Comparison of ENCODE assay signal across 12 mouse cellular contexts in the genomic region with DNA sequence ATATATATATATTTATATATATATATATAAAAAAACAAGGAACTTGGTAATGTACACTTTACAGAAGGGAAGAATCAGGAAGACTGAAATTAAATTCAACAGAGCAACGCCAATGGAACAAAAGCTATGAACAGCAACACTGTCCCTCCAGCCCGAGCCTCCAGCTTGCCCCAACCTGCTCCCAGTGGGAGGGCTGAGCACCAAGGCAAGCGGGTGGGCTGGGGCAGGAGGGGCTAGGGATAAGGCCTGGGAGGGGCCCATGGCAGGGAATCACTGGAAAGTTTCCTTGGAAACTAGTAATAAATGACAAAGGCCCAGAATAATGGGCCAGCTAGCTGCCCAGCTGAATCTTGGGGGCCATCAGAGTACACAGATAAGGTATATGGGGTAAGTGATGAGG. TPM values are rescaled to one million over a fixed set of nuclear protein-coding genes. Genes with fewer than 3 reads are reported as not detected.
DNase-seq lines count a peak whose midpoint lies in the region; ATAC-seq and TF ChIP-seq lines count a peak whose summit lies in the region.
"Had no signal": no experiment of that assay in that cellular context is flagged by ENCODE, and none has a peak within 500 bp of the region (broad histone marks: within the 10 kb centered on the region; RNA-seq: fewer than 3 reads in every experiment).

No protein-coding gene starts in this region.

- dilution Hi-C loops in CH12.LX (cut with MboI; ENCODE audit: extremely low pct_ligation_motif_present, extremely low pct_unique_long_range_greater_than_20kb, low sequenced_read_pairs) = no loop called here

- in situ Hi-C loops in CH12.LX (cut with MboI; ENCODE audit: low pct_ligation_motif_present, low pct_unique_long_range_greater_than_20kb, low sequenced_read_pairs) = no loop called here

- H3K4me1 ChIP-seq in hindbrain, embryonic 10.5 days (replicated peaks) = peaks cover 28% of the 10 kb centered on the region
- no peaks in the 10 kb centered on the region for H3K4me1 ChIP-seq in hindbrain, postnatal 0 days (ENCODE audit: insufficient read depth, low read length)
- peaks cover 2 to 40% of the 10 kb centered on the region in 2 experiments; a peak in 3 of 4 replicates for H3K4me1 ChIP-seq in CH12.LX (ENCODE audit: control insufficient read depth in 1 of 2, insufficient read depth in 2 of 2)
- H3K4me1 ChIP-seq in embryonic facial prominence, embryonic 10.5 days = peaks cover 14% of the 10 kb centered on the region
- peaks cover 2% of the 10 kb centered on the region for H3K4me1 ChIP-seq in hindbrain, embryonic 16.5 days (ENCODE audit: control insufficient read depth, insufficient read depth, low read depth, low read length)

- DNase-seq in hindbrain, embryonic 10.5 days (ENCODE audit: low spot score) = no peak
- no peak for DNase-seq in hindbrain, postnatal 0 days (ENCODE audit: low spot score)
- no peak for DNase-seq in CH12.LX (ENCODE audit: extremely low read depth)
- no peak for DNase-seq in embryonic facial prominence, embryonic 10.5 days (ENCODE audit: low spot score)
- DNase-seq in frontal cortex, adult 2 months (ENCODE audit: extremely low spot score in 1 of 2, low spot score in 1 of 2) = no peak
- no peak for DNase-seq in right cerebral cortex, adult 2 months (ENCODE audit: low spot score in 2 of 2)
- DNase-seq: cerebellum, adult 2 months; gastrocnemius, postnatal 14 days; kidney, adult 18-20 months; lung, postnatal 36 days; right cerebral cortex, postnatal 14 days had no signal

- H3K27me3 ChIP-seq in hindbrain, embryonic 10.5 days (ENCODE audit: insufficient read depth, poor library complexity, severe bottlenecking) = no peaks in the 10 kb centered on the region
- no peaks in the 10 kb centered on the region for H3K27me3 ChIP-seq in hindbrain, postnatal 0 days (ENCODE audit: insufficient read depth, low read length)
- H3K27me3 ChIP-seq in CH12.LX (replicated peaks) = no peaks in the 10 kb centered on the region
- no peaks in the 10 kb centered on the region for H3K27me3 ChIP-seq in embryonic facial prominence, embryonic 10.5 days (replicated peaks; ENCODE audit: low read depth, poor library complexity, severe bottlenecking)
- H3K27me3 ChIP-seq in hindbrain, embryonic 16.5 days (replicated peaks; ENCODE audit: control insufficient read depth, insufficient read depth, low read length) = no peaks in the 10 kb centered on the region

- no peak for ATAC-seq in hindbrain, postnatal 0 days
- ATAC-seq in hindbrain, embryonic 16.5 days = no peak

- H3K9ac ChIP-seq in hindbrain, postnatal 0 days (replicated peaks; ENCODE audit: low read length) = no peak overlapping the region
- H3K9ac ChIP-seq in CH12.LX (ENCODE audit: insufficient read depth, low read depth) = no peak overlapping the region
- peak overlapping the region; percentile 42; the same call in 1 of the 2 replicates for H3K9ac ChIP-seq in hindbrain, embryonic 16.5 days (ENCODE audit: low read depth, low read length)

- H3K4me3 ChIP-seq in hindbrain, embryonic 10.5 days = no peak overlapping the region
- no peak overlapping the region for H3K4me3 ChIP-seq in hindbrain, postnatal 0 days (ENCODE audit: low read length)
- H3K4me3 ChIP-seq in CH12.LX (replicated peaks in 1 of 3; ENCODE audit: low read depth in 2 of 3, low read length in 2 of 3, poor library complexity in 1 of 3) = no peak overlapping the region
- no peak overlapping the region for H3K4me3 ChIP-seq in embryonic facial prominence, embryonic 10.5 days
- no peak overlapping the region for H3K4me3 ChIP-seq in hindbrain, embryonic 16.5 days (ENCODE audit: low read length)

- no peaks in the 10 kb centered on the region for H3K79me2 ChIP-seq in CH12.LX (replicated peaks; ENCODE audit: control insufficient read depth, extremely low read depth, insufficient read depth, poor library complexity, severe bottlenecking)

- TF ChIP-seq CTCF in hindbrain, postnatal 0 days (IDR thresholded peaks at IDR 0.05; ENCODE audit: low read depth) = no peak
- no peak for TF ChIP-seq CTCF in CH12.LX (conservative IDR thresholded peaks at IDR 0.05 in 1 of 2, IDR thresholded peaks at IDR 0.05 in 1 of 2; ENCODE audit: low read depth in 2 of 2, low read length in 2 of 2)

- no peak overlapping the region for H3K4me2 ChIP-seq in hindbrain, postnatal 0 days (ENCODE audit: low read depth, low read length)
- H3K4me2 ChIP-seq in CH12.LX (ENCODE audit: insufficient read depth, low read depth, poor library complexity, severe bottlenecking) = 0 out of 2 replicates have a peak overlapping the region, but pooled peaks have one; percentile 17
- no peak overlapping the region for H3K4me2 ChIP-seq in hindbrain, embryonic 16.5 days (ENCODE audit: low read length)

- WGBS in hindbrain, embryonic 10.5 days = 27% methylated on average over 3 of the region's 3 CpGs
- 8% methylated on average over 3 of the region's 3 CpGs for WGBS in hindbrain, postnatal 0 days
- WGBS in embryonic facial prominence, embryonic 10.5 days = 56% methylated on average over 3 of the region's 3 CpGs
- WGBS in hindbrain, embryonic 16.5 days = 7% methylated on average over 3 of the region's 3 CpGs

- no peak for TF ChIP-seq POLR2A in CH12.LX (IDR thresholded peaks at IDR 0.05; ENCODE audit: low read depth, low read length)

- H3K36me3 ChIP-seq in hindbrain, embryonic 10.5 days = peaks cover 94% of the 10 kb centered on the region
- H3K36me3 ChIP-seq in hindbrain, postnatal 0 days (ENCODE audit: insufficient read depth, low read length) = peaks cover 32% of the 10 kb centered on the region
- H3K36me3 ChIP-seq in CH12.LX (replicated peaks in 1 of 2; ENCODE audit: control insufficient read depth in 1 of 2, insufficient read depth in 1 of 2, low read length in 1 of 2) = peaks cover 49 to 74% of the 10 kb centered on the region in 2 experiments
- H3K36me3 ChIP-seq in embryonic facial prominence, embryonic 10.5 days (replicated peaks) = peaks cover 90% of the 10 kb centered on the region
- H3K36me3 ChIP-seq in hindbrain, embryonic 16.5 days (ENCODE audit: control insufficient read depth, insufficient read depth, low read length) = peaks cover 26% of the 10 kb centered on the region

- TF ChIP-seq RAD21 in CH12.LX (IDR thresholded peaks at IDR 0.05; ENCODE audit: low read depth, low read length) = no peak

- H3K9me3 ChIP-seq in hindbrain, embryonic 10.5 days = no peaks in the 10 kb centered on the region
- no peaks in the 10 kb centered on the region for H3K9me3 ChIP-seq in hindbrain, postnatal 0 days (ENCODE audit: low read length)
- H3K9me3 ChIP-seq in CH12.LX (replicated peaks; ENCODE audit: low read length) = no peaks in the 10 kb centered on the region
- H3K9me3 ChIP-seq in embryonic facial prominence, embryonic 10.5 days = no peaks in the 10 kb centered on the region
- H3K9me3 ChIP-seq in hindbrain, embryonic 16.5 days (ENCODE audit: control insufficient read depth, low read length) = no peaks in the 10 kb centered on the region

- TF ChIP-seq EP300 in CH12.LX (IDR thresholded peaks at IDR 0.05; ENCODE audit: low read length) = no peak

- H3K27ac ChIP-seq in hindbrain, embryonic 10.5 days = peak overlapping the region; percentile 66; the same call in 1 of the 2 replicates
- no peak overlapping the region for H3K27ac ChIP-seq in hindbrain, postnatal 0 days
- no peak overlapping the region for H3K27ac ChIP-seq in CH12.LX (ENCODE audit: insufficient read depth, low read depth)
- H3K27ac ChIP-seq in embryonic facial prominence, embryonic 10.5 days (replicated peaks) = 0 out of 2 replicates have a peak overlapping the region, but pooled peaks have one; percentile 24
- no peak overlapping the region; the same call in 1 of the 2 replicates for H3K27ac ChIP-seq in hindbrain, embryonic 16.5 days (ENCODE audit: low read depth, low read length)

TF ChIP-seq in CH12.LX, 34 proteins besides CTCF, POLR2A, EP300 and RAD21:
- TF ChIP-seq POLR2AphosphoS2 (IDR thresholded peaks at IDR 0.05; ENCODE audit: low read depth, low read length) = no peak
- TF ChIP-seq MAX (IDR thresholded peaks at IDR 0.05; ENCODE audit: low read length) = no peak

RNA-seq across cellular contexts. Expression of a gene that starts 24.7 kb away (rescaled TPM):
- 242 and 269 TPM in 2 replicates for polyA plus RNA-seq in hindbrain, embryonic 10.5 days (2016; fragmentation: Nextera tagmentation; extraction: Ambion mirVana)
- total RNA-seq in hindbrain, postnatal 0 days (2014; rRNA removed) = 274 and 284 TPM in 2 replicates
- 365 and 387 TPM in 2 replicates for polyA plus RNA-seq in hindbrain, postnatal 0 days (2015; fragmentation: Nextera tagmentation; extraction: Ambion mirVana)
- total RNA-seq in CH12.LX (2012; rRNA removed) (30.2 and 30.9 TPM in 2 replicates), CH12.LX (2014; rRNA removed) (35.3 and 38.9 TPM in 2 replicates)
- 55.7 and 61.4 TPM in 2 replicates for polyA plus RNA-seq in CH12.LX (2012; ENCODE audit: insufficient read length, low read depth)
- 251 and 270 TPM in 2 replicates for polyA plus RNA-seq in embryonic facial prominence, embryonic 10.5 days (2016; fragmentation: Nextera tagmentation; extraction: Ambion mirVana)
- polyA plus RNA-seq in hindbrain, embryonic 16.5 days (2015; fragmentation: Nextera tagmentation; extraction: Ambion mirVana) = 419 and 449 TPM in 2 replicates
- 220 and 229 TPM in 2 replicates for polyA plus RNA-seq in frontal cortex, adult 2 months (2012; rRNA removed)

Comparison
In these comparisons a context has a peak if more than half of its experiments do, and no peak if none do; other contexts are left out.
1. H3K27ac ChIP-seq: peak in hindbrain, embryonic 10.5 days (single experiment) and embryonic facial prominence, embryonic 10.5 days (single experiment); none in hindbrain, postnatal 0 days (single experiment), CH12.LX (single experiment) and hindbrain, embryonic 16.5 days (single experiment).